Mouse (Mus musculus): ENCODE results near the gene Bcar1. TPM values are rescaled to one million over a fixed set of nuclear protein-coding genes. Genes with fewer than 3 reads are reported as not detected.

Gene Bcar1
- polyA plus RNA-seq, 1 experiment from 2014 or later = 41.5 TPM

DNA sequence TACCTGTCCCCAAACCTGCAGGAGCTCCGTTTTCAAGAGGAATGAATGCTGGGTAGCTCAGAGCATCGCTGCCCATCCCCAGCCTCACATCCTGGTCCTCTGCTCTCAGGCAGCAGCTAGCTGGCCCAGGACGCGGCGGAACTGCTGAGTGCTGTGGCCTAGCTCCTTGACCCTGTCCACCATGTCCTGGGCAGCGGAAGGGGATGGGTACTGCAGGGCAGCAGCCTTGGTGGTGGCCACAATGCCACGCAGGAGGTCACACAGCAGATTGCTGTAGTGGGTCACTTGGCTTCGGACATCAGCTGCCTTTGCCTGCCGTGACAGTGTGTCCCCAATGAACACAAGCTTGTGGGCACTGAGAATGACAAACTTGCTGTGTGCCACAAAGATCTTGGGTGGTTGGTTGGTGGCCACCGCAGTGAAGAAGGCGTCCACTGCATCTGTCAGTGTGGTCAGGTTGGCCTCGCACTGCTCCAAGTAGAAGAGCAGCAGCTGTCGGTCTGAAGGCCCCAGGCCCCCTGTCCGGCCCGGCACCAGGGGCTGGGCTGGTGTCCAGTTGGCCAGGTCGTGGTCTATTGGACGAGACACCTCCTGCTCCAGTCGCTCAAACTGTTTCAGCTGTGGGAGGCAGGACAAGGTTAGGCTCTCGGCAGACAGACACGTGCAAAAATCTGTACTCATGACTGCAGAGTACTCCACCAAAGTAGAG lies 32.7 kb downstream of the Bcar1 start:
- ATAC-seq (ENCODE audit: low FRiP score) = no peak
- Histone ChIP-seq H3K4me1 (peaks cover 15% of the 10 kb centered on the region), H3K4me2 (no peak overlapping the region), H3K9me3 (replicated peaks) (no peaks in the 10 kb centered on the region), H3K4me3 (replicated peaks) (no peak overlapping the region), H3K9ac (replicated peaks) (no peak overlapping the region), H3K27ac (replicated peaks) (no peak overlapping the region), H3K27me3 (replicated peaks) (no peaks in the 10 kb centered on the region), H3K36me3 (peaks cover 64% of the 10 kb centered on the region)
- 94% methylated on average over 20 of the region's 20 CpGs for WGBS

- WGBS = 97% methylated on average over 1 of the region's 1 CpGs
Observed at GRCm38 (mm10) chr8:111709223-111709622, 34.4 kb downstream of the Bcar1 start.

DNA sequence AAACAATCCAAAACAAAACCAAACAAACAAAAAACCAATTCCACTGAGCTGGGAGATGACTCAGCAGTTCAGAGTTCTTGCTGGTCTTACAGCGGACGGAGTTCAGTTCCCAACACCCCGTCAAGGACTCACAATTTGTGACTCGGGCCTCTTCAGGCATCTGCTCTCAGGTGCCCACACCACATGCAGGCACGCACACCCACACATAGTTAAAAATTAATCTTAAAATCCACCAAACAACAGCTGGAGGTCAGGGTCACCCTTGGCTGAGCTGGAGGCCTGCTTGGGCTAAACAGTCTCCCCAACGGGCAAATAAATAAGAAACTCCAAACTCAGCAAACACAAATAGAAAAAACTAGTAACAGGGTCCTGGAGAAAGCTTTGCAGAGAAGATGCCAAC lies 35.3 kb downstream of the Bcar1 start:
- no peaks in the 10 kb centered on the region for H3K9me3 ChIP-seq (replicated peaks)
- no peak overlapping the region for H3K4me3 ChIP-seq (replicated peaks)
- 93% methylated on average over 6 of the region's 6 CpGs for WGBS
- peaks cover 39% of the 10 kb centered on the region for H3K36me3 ChIP-seq
- H3K27ac ChIP-seq (replicated peaks) = no peak overlapping the region
- no peak for ATAC-seq (ENCODE audit: low FRiP score)
- 0 out of 2 replicates have a peak, but pooled peaks cover 7% of the 10 kb centered on the region for H3K4me1 ChIP-seq
- H3K4me2 ChIP-seq = no peak overlapping the region
- H3K27me3 ChIP-seq (replicated peaks) = no peaks in the 10 kb centered on the region
- H3K9ac ChIP-seq (replicated peaks) = no peak overlapping the region

More at GRCm38 (mm10) chr8:111709223-111709622, 34.4 kb downstream of the Bcar1 start:
- Histone ChIP-seq H3K4me1 (0 out of 2 replicates have a peak, but pooled peaks cover 7% of the 10 kb centered on the region), H3K9me3 (replicated peaks) (no peaks in the 10 kb centered on the region), H3K36me3 (peaks cover 49% of the 10 kb centered on the region), H3K4me3 (replicated peaks) (no peak overlapping the region), H3K9ac (replicated peaks) (no peak overlapping the region), H3K27ac (replicated peaks) (no peak overlapping the region), H3K27me3 (replicated peaks) (no peaks in the 10 kb centered on the region), H3K4me2 (no peak overlapping the region)
- no peak for ATAC-seq (ENCODE audit: low FRiP score)

- H3K9me3 ChIP-seq (replicated peaks) = no peaks in the 10 kb centered on the region
- 75% methylated on average over 5 of the region's 5 CpGs for WGBS
Observed at GRCm38 (mm10) chr8:111705699-111706098, 37.9 kb downstream of the Bcar1 start.

GRCm38 (mm10) chr8:111705222-111705621 lies 38.4 kb downstream of the Bcar1 start:
- Histone ChIP-seq H3K4me3 (replicated peaks) (no peak overlapping the region), H3K4me1 (no peaks in the 10 kb centered on the region), H3K27ac (replicated peaks) (no peak overlapping the region), H3K27me3 (replicated peaks) (no peaks in the 10 kb centered on the region), H3K4me2 (no peak overlapping the region), H3K36me3 (peaks cover 14% of the 10 kb centered on the region), H3K9ac (replicated peaks) (no peak overlapping the region), H3K9me3 (replicated peaks) (no peaks in the 10 kb centered on the region)
- 86% methylated on average over 3 of the region's 3 CpGs for WGBS
- no peak; the same call in 1 of the 2 replicates for ATAC-seq (ENCODE audit: low FRiP score)

More at GRCm38 (mm10) chr8:111705699-111706098, 37.9 kb downstream of the Bcar1 start:
- peaks cover 19% of the 10 kb centered on the region for H3K36me3 ChIP-seq
- H3K27ac ChIP-seq (replicated peaks) = no peak overlapping the region
- H3K27me3 ChIP-seq (replicated peaks) = no peaks in the 10 kb centered on the region
- H3K4me1 ChIP-seq = no peaks in the 10 kb centered on the region
- H3K4me2 ChIP-seq = no peak overlapping the region
- no peak overlapping the region for H3K4me3 ChIP-seq (replicated peaks)
- ATAC-seq (ENCODE audit: low FRiP score) = no peak
- H3K9ac ChIP-seq (replicated peaks) = no peak overlapping the region

DNA sequence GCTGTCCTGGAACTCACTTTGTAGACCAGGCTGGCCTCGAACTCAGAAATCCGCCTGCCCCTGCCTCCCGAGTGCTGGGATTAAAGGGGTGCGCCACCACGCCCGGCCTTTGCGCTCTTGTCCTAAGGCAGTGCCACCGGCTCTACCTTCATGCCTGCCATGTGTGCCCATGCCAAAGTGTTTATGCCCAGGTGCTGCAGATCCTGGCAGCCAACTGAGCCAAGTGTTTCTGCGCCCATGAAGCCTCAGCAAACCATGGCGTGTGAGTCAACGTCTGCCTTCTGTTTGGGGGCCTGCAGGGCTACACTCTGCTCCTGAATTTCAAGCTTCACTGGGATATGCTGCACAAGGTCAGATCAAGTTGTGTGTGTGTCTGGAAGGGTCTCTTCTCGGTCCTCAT lies 39.0 kb downstream of the Bcar1 start:
- Histone ChIP-seq H3K9me3 (replicated peaks) (no peaks in the 10 kb centered on the region), H3K9ac (replicated peaks) (no peak overlapping the region), H3K4me3 (replicated peaks) (no peak overlapping the region), H3K4me1 (no peaks in the 10 kb centered on the region), H3K27me3 (replicated peaks) (no peaks in the 10 kb centered on the region), H3K4me2 (no peak overlapping the region), H3K27ac (replicated peaks) (no peak overlapping the region), H3K36me3 (peaks cover 7% of the 10 kb centered on the region)
- 95% methylated on average over 12 of the region's 12 CpGs for WGBS
- no peak for ATAC-seq (ENCODE audit: low FRiP score)

DNA sequence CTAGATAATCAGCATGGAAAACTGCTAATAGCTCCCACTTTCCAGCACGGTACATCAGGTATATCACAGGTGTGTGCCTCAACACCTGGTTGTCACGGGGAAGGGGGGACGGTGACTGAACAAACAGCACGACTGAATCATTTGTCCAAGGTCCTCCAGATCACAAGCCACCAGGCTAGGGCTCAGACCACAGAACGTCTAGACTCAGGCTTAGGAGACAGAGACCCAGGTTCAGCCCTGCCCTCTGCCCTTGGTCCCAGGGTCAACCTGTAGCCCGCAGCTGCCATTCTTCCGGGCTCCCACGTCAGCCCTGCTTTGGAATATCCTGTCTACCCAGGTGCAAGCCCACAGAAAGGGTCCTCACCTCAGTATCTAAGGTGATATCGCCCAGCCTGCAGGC lies 42.2 kb downstream of the Bcar1 start:
- H3K4me1 ChIP-seq = no peaks in the 10 kb centered on the region
- no peak overlapping the region for H3K4me2 ChIP-seq
- H3K36me3 ChIP-seq = no peaks in the 10 kb centered on the region
- H3K27me3 ChIP-seq (replicated peaks) = no peaks in the 10 kb centered on the region
- ATAC-seq (ENCODE audit: low FRiP score) = no peak
- no peak overlapping the region for H3K4me3 ChIP-seq (replicated peaks)
- no peak overlapping the region for H3K9ac ChIP-seq (replicated peaks)
- H3K27ac ChIP-seq (replicated peaks) = no peak overlapping the region
- H3K9me3 ChIP-seq (replicated peaks) = no peaks in the 10 kb centered on the region
- 87% methylated on average over 9 of the region's 9 CpGs for WGBS

- H3K4me1 ChIP-seq = no peaks in the 10 kb centered on the region
- H3K36me3 ChIP-seq = no peaks in the 10 kb centered on the region
- no peaks in the 10 kb centered on the region for H3K9me3 ChIP-seq (replicated peaks)
- H3K27ac ChIP-seq (replicated peaks) = no peak overlapping the region
- no peak overlapping the region for H3K4me3 ChIP-seq (replicated peaks)
- H3K9ac ChIP-seq (replicated peaks) = no peak overlapping the region
- H3K4me2 ChIP-seq = no peak overlapping the region
- H3K27me3 ChIP-seq (replicated peaks) = no peaks in the 10 kb centered on the region
- no peak for ATAC-seq (ENCODE audit: low FRiP score)
- WGBS = 92% methylated on average over 5 of the region's 5 CpGs
Observed at GRCm38 (mm10) chr8:111700740-111701139, 42.9 kb downstream of the Bcar1 start.

GRCm38 (mm10) chr8:111700201-111700600 lies 43.4 kb downstream of the Bcar1 start:
- H3K27me3 ChIP-seq (replicated peaks) = no peaks in the 10 kb centered on the region
- no peaks in the 10 kb centered on the region for H3K36me3 ChIP-seq
- no peak overlapping the region for H3K4me3 ChIP-seq (replicated peaks)
- no peak overlapping the region for H3K4me2 ChIP-seq
- ATAC-seq (ENCODE audit: low FRiP score) = no peak
- no peak overlapping the region for H3K27ac ChIP-seq (replicated peaks)
- WGBS = 76% methylated on average over 3 of the region's 3 CpGs
- H3K9me3 ChIP-seq (replicated peaks) = no peaks in the 10 kb centered on the region
- no peaks in the 10 kb centered on the region for H3K4me1 ChIP-seq
- no peak overlapping the region for H3K9ac ChIP-seq (replicated peaks)

DNA sequence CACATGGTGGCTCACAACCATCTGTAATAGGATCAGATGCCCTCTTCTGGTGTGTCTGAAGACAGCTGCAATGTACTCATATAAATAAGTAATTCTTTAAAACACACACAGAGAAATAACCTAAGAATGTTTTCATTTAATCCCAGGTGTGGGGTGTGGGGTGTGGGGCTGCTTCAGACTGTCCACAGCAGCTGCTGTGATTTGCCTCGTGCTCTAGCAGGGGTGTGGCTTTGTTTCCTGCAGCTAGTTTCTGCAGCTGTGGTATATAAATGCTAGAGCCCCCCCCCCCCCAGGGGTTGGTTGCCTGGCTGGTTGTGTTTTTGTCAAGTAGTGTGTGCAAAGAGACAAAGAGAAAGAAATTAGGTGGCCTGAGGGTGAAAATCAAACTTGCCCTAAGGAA lies 44.6 kb downstream of the Bcar1 start:
- Histone ChIP-seq H3K4me2 (no peak overlapping the region), H3K9ac (replicated peaks) (no peak overlapping the region), H3K9me3 (replicated peaks) (no peaks in the 10 kb centered on the region), H3K27me3 (replicated peaks) (no peaks in the 10 kb centered on the region), H3K4me3 (replicated peaks) (no peak overlapping the region), H3K4me1 (no peaks in the 10 kb centered on the region), H3K36me3 (no peaks in the 10 kb centered on the region), H3K27ac (replicated peaks) (no peak overlapping the region)
- ATAC-seq (ENCODE audit: low FRiP score) = no peak
- 31% methylated on average over 1 of the region's 1 CpGs for WGBS

DNA sequence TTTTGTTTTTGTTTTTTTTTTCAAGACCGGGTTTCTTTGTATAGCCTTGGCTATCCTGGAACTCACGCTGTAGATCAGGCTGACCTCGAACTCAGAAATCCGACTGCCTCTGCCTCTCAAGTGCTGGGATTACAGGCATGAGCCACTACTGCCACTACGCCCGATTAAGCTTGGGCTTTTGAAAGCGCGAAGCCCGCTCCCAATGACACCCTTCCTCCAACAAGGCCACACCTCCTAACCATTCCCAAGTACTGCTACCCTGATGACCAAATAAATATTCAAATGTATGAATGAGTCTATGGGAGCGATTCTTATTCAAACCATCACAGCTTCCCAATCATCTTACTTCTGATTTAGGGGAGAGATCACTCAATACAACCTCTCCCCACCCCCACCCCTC lies 46.0 kb downstream of the Bcar1 start:
- H3K4me2 ChIP-seq = no peak overlapping the region
- H3K27me3 ChIP-seq (replicated peaks) = no peaks in the 10 kb centered on the region
- 0 out of 2 replicates have a peak, but pooled peaks cover 3% of the 10 kb centered on the region for H3K4me1 ChIP-seq
- no peak overlapping the region for H3K9ac ChIP-seq (replicated peaks)
- no peak overlapping the region for H3K27ac ChIP-seq (replicated peaks)
- WGBS = 80% methylated on average over 10 of the region's 10 CpGs
- no peak for ATAC-seq (ENCODE audit: low FRiP score)
- no peaks in the 10 kb centered on the region for H3K9me3 ChIP-seq (replicated peaks)
- no peaks in the 10 kb centered on the region for H3K36me3 ChIP-seq
- H3K4me3 ChIP-seq (replicated peaks) = no peak overlapping the region

- WGBS = 64% methylated on average over 7 of the region's 7 CpGs
- Histone ChIP-seq H3K9me3 (replicated peaks) (no peaks in the 10 kb centered on the region), H3K4me1 (0 out of 2 replicates have a peak, but pooled peaks cover 3% of the 10 kb centered on the region), H3K4me2 (no peak overlapping the region), H3K9ac (replicated peaks) (no peak overlapping the region), H3K27me3 (replicated peaks) (no peaks in the 10 kb centered on the region), H3K27ac (replicated peaks) (no peak overlapping the region), H3K4me3 (replicated peaks) (no peak overlapping the region), H3K36me3 (no peaks in the 10 kb centered on the region)
- ATAC-seq (ENCODE audit: low FRiP score) = no peak
Observed at GRCm38 (mm10) chr8:111695441-111695840, 48.2 kb downstream of the Bcar1 start.
